Mouse (Mus musculus): ENCODE measurements around the gene Zfp981. TPM values are rescaled to one million over a fixed set of nuclear protein-coding genes. Genes with fewer than 3 reads are reported as not detected.
"Not testable (repeated sequence)": the region's sequence is repeated elsewhere in the genome, so short reads cannot be mapped to it uniquely, and the experiment has no call there.

Zfp981 gene
- 0.10 and 0.11 TPM in 2 replicates for polyA plus RNA-seq (2015; fragmentation: Nextera tagmentation; extraction: Ambion mirVana)

DNA sequence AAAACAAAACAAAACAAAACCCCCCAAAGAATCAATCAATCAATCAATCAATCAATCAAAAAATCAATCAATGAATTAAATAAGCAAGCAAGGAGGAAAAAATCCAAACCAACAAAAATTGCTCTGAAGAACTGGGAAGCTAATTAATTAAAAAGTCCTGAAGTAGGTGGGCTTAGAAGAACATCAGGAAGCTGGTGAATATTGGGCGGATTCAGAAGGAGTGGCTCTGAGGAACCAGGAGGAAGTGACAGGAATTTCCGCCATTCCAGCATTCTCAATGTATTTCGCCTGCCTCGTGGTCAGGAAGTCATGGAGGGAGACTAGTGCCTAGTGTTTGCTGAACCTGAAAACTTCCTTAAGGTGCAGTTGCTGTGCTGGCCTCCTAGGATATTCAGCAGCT, at the start of gene Zfp981:
TSS of gene Zfp981 (plus strand) at position 301 of the 400 bp plus-strand sequence.
- not testable (repeated sequence) for H3K9ac ChIP-seq; H3K36me3 ChIP-seq (ENCODE audit: poor library complexity, severe bottlenecking); H3K4me3 ChIP-seq; H3K27me3 ChIP-seq; H3K27ac ChIP-seq; H3K4me1 ChIP-seq; ATAC-seq; H3K4me2 ChIP-seq
- WGBS, result 89% methylated on average over 4 of the region's 4 CpGs
- H3K9me3 ChIP-seq (replicated peaks), result peaks cover 34% of the 10 kb centered on the region

DNA sequence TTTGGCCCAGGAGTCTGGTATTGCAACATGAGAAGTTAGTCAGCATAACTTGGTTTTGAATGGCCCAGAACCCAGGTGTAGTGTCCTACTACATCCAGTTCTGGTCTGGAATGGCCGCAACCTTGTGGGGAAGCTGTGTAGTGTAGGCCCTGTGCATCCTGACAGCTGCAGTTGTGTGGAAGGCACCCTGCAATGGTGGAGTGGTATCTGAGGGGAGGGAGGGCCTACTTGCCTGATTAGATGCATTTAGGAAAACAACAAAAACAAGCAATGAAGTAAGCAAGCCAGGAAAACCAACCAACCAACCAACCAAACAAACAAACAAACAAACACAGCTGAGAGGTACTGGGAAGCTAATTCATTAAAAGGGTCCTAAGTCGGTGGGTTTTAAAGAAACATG, 49.3 kb upstream of the Zfp981 start:
- H3K4me3 ChIP-seq; H3K27me3 ChIP-seq; ATAC-seq; H3K27ac ChIP-seq; H3K9ac ChIP-seq; H3K4me2 ChIP-seq; H3K36me3 ChIP-seq (ENCODE audit: poor library complexity, severe bottlenecking); H3K4me1 ChIP-seq: not testable (repeated sequence)
- WGBS, result 87% methylated on average over 2 of the region's 2 CpGs
- peaks cover 70% of the 10 kb centered on the region for H3K9me3 ChIP-seq (replicated peaks)

DNA sequence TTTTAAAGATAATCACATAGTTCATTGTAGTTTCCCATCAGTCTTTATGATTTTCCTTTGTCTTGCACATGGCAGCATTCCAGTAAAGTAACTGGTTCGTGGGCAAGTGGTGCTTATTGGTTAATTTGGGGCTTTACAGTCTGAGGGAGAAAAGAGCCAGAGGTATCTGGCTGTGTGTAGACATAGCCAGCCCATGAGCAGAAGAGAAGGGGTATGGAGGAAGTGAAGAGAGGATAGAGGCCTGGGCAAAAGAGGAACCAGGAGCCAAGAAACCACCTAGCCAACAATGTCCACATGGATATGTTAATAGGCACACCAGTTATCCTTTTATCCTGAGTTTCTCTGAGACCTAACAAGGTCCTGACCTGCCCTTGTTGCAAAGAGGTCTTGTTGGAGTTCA, 47.7 kb upstream of the Zfp981 start:
- not testable (repeated sequence) for H3K9ac ChIP-seq; H3K4me2 ChIP-seq; H3K4me3 ChIP-seq; H3K27me3 ChIP-seq; H3K4me1 ChIP-seq; ATAC-seq; H3K36me3 ChIP-seq (ENCODE audit: poor library complexity, severe bottlenecking); H3K27ac ChIP-seq
- WGBS, result 62% methylated on average over 1 of the region's 1 CpGs
- peaks cover 67% of the 10 kb centered on the region for H3K9me3 ChIP-seq (replicated peaks)

DNA sequence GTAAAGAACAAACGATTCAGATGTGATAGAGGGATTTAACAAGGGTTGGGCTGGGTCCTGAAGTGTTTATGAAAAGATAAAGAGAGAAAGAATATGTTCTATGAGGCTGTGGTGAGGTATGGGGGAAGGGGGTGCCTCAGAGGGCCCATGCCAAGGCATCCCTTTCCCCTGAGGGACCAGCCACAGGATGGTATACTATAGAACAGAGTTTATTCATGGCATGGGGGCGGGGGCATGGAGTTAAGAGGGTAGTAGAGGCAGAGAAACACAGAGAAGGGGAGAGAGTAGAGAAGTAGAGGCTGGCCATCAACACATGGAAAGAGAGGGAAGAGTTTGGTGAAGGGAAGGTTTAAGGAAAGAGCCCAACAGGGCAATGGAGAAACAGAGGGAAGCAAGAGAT, 46.9 kb upstream of the Zfp981 start:
- WGBS, result 43% methylated on average over 2 of the region's 2 CpGs
- Histone ChIP-seq H3K9ac (no peak overlapping the region), H3K27me3 (no peaks in the 10 kb centered on the region), H3K27ac (no peak overlapping the region), H3K4me2 (no peak overlapping the region), H3K36me3 (ENCODE audit: poor library complexity, severe bottlenecking) (peaks cover 5% of the 10 kb centered on the region; the same call in 1 of the 2 replicates), H3K9me3 (replicated peaks) (peaks cover 67% of the 10 kb centered on the region), H3K4me3 (no peak overlapping the region), H3K4me1 (no peaks in the 10 kb centered on the region)
- peak; percentile 13 for ATAC-seq

DNA sequence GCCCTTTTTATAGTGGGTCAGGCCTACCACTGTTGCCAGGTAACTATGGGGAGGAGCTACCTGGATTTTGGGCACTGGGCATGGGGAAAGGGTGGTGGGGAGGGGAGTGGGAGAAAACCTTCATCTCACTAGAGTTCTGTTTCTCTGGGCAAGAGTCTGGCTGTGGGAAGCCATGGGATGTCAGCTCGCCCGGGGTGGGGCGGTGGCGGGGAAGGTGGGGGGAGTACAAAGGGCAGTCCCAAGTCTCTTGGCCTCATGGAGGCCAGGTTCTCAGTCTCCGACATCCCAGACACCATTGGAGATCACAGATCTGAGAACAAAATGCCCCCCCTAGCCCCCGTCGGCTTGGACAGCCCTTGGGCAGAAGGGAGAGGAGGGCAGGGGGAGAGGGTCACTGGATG, 46.5 kb upstream of the Zfp981 start:
- Histone ChIP-seq H3K9ac (no peak overlapping the region), H3K4me1 (no peaks in the 10 kb centered on the region), H3K4me2 (no peak overlapping the region), H3K9me3 (replicated peaks) (peaks cover 64% of the 10 kb centered on the region), H3K27ac (no peak overlapping the region), H3K27me3 (no peaks in the 10 kb centered on the region), H3K4me3 (no peak overlapping the region), H3K36me3 (ENCODE audit: poor library complexity, severe bottlenecking) (peaks cover 5% of the 10 kb centered on the region; the same call in 1 of the 2 replicates)
- ATAC-seq, result peak; percentile 54
- 93% methylated on average over 7 of the region's 7 CpGs for WGBS

DNA sequence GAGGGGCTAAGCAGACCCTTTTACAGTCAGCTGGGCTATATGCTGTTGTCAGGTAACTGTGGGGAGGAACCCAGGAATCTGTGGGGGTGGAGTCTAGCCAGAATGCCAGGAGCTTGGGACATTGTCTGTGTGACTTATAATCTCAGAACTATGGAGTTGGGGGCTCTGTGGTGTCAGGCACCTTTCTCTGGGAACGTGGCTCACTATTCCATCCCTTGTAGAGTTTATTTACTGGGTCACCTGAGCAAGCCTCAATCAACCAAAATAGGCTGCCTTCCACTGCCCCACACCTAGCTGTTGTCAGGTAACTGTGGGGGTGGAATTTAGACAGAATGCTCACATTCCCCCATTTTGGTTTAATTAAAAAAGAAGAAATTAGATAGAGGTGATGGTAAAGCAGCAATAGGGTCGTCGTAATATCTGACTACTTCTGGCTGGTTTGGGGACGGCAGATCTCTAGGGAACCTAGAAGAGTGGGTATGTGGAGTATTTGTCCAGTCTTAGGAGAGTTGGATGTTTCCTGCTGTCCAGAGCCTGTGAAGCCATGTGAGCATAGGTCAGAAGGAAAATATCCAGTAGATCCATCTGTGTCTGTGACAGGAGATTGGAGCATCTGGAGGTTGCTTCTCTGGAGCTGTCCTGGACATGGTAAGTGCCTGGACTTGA, 45.6 kb upstream of the Zfp981 start:
- peaks cover 67% of the 10 kb centered on the region for H3K9me3 ChIP-seq (replicated peaks)
- no peaks in the 10 kb centered on the region for H3K27me3 ChIP-seq
- H3K9ac ChIP-seq, result no peak overlapping the region
- H3K4me3 ChIP-seq, result no peak overlapping the region
- ATAC-seq, result no peak
- H3K27ac ChIP-seq, result no peak overlapping the region
- H3K36me3 ChIP-seq (ENCODE audit: poor library complexity, severe bottlenecking), result peaks cover 5% of the 10 kb centered on the region; the same call in 1 of the 2 replicates
- H3K4me1 ChIP-seq, result no peaks in the 10 kb centered on the region
- H3K4me2 ChIP-seq, result no peak overlapping the region
- WGBS, result 70% methylated on average over 4 of the region's 4 CpGs

DNA sequence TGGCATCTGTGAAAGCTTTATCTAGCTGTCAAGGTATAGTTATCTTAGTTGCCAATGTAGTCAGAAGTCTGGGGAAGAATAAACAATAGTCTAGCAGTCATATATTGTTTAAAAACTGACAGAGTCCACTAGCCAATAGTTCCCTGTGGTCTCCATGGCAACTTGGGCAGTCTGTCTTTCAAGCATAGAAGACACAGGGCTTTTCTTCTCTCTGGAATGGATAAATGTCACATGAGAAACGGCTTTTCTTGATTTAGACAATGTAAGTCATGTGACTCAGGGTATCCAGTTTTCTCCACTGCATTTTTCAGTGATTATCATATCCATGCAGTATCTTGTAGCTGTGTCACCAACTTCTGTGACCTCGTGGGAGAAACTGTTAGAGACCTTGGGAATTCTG, 44.7 kb upstream of the Zfp981 start:
- Histone ChIP-seq H3K36me3 (ENCODE audit: poor library complexity, severe bottlenecking) (peaks cover 5% of the 10 kb centered on the region; the same call in 1 of the 2 replicates), H3K4me1 (no peaks in the 10 kb centered on the region), H3K27me3 (no peaks in the 10 kb centered on the region), H3K4me2 (no peak overlapping the region), H3K9me3 (replicated peaks) (peaks cover 67% of the 10 kb centered on the region), H3K4me3 (no peak overlapping the region), H3K27ac (no peak overlapping the region), H3K9ac (no peak overlapping the region)
- WGBS, result 60% methylated on average over 2 of the region's 2 CpGs
- ATAC-seq, result 0 out of 2 replicates have a peak, but pooled peaks have one; percentile 12

DNA sequence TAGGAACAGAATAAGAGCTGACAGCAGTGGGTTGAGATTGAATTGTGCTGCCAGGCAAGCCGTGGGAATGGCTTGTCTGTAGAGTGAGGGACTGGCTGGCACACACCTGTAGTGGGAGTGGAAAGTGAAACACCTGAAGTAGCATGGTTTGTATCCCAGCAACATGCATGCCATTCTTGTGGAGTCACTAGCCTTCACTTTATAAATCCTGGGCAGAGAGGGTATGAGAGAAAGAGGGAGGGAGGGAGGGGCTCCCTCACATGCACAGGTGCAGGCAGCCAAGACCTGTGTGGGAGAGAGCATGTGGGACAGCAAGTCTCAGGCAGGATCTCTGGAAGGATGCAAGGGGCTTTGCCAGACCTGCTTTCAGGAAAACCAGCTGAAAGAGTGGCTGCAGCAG, 44.1 kb upstream of the Zfp981 start:
- Histone ChIP-seq H3K9me3 (replicated peaks) (peaks cover 64% of the 10 kb centered on the region), H3K4me2 (no peak overlapping the region)

DNA sequence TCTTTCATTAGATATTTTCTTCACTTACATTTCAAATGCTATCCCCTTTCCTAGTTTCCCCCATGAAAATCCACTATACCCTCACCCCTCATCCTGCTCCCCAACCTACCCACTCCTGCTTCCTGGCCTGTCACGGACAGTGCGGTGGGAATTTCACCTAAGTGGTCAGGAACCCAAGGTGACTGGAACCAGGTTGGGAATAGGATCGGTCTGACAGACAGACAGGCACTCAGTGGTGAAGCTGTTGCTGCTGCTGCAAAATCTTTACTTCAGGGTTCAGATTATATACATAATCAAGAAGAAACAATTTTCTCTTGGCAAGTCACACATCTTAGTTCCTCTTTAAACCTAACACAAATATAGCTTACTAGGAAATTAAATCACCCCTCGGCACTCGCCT, 42.0 kb upstream of the Zfp981 start:
- not testable (repeated sequence) for H3K4me2 ChIP-seq; H3K9ac ChIP-seq; H3K4me1 ChIP-seq; H3K27ac ChIP-seq; H3K4me3 ChIP-seq; H3K27me3 ChIP-seq; H3K36me3 ChIP-seq (ENCODE audit: poor library complexity, severe bottlenecking); ATAC-seq
- WGBS, result 77% methylated on average over 5 of the region's 5 CpGs
- peaks cover 51% of the 10 kb centered on the region for H3K9me3 ChIP-seq (replicated peaks)

More for the DNA sequence above, 44.1 kb upstream of the Zfp981 start:
- H3K36me3 ChIP-seq (ENCODE audit: poor library complexity, severe bottlenecking), result peaks cover 5% of the 10 kb centered on the region; the same call in 1 of the 2 replicates
- H3K4me3 ChIP-seq, result no peak overlapping the region
- ATAC-seq, result no peak
- 64% methylated on average over 1 of the region's 1 CpGs for WGBS
- H3K9ac ChIP-seq, result no peak overlapping the region
- H3K27me3 ChIP-seq, result no peaks in the 10 kb centered on the region
- no peak overlapping the region for H3K27ac ChIP-seq
- no peaks in the 10 kb centered on the region for H3K4me1 ChIP-seq

DNA sequence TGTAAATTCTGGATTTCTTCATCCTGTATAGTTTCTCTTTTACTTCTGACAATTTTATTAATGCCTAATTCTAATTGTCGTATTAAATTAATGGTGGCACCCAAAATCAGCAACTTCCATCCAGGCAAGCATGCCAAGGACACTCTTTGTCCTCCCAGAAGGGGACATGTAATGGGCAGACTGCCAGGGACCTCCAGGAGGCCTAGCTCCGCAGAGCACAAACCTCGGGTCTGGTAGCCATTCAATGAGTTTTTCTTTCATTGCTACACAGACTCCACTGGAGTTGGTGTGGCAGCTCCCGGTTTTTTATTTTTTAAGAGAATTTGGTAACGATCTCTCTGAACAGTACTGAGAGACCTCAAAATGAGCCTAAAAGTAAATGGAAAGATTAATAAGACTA, 41.1 kb upstream of the Zfp981 start:
- not testable (repeated sequence) for H3K4me1 ChIP-seq; H3K27me3 ChIP-seq; H3K27ac ChIP-seq; H3K9ac ChIP-seq; H3K36me3 ChIP-seq (ENCODE audit: poor library complexity, severe bottlenecking); H3K4me2 ChIP-seq; H3K4me3 ChIP-seq; ATAC-seq
- WGBS, result 79% methylated on average over 5 of the region's 5 CpGs
- peaks cover 47% of the 10 kb centered on the region for H3K9me3 ChIP-seq (replicated peaks)

DNA sequence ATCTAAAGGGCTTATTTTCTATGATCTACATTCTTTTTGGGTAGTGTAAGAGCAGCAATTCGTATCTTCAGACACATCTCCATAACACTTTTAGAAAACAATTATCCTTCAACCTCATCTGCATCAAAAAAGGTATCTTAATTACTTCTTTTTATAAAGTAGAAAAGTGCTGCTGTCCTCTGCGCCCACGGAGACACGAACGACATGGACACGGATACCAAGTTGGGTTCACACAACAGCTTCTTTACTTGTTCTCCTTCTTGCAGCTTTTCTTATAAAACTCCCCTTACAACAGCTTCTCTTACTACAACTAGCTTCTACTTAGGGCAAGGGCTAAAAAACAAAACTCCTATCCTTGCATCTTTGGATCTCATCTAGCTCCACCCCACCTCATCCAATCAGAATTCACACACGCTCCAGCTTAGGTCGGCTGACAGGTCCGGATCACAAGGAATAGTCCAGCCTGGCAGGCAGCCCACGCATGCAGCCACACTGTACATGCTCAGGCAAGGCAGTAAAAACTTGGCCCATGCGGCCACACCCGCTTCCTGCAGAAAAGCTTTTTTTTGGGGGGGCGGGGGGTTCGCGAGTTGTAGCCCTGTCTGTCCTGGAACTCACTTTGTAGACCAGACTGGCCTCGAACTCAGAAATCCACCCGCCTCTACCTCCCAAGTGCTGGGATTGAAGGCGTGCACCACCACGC, 38.0 kb upstream of the Zfp981 start:
- H3K9me3 ChIP-seq (replicated peaks), result peaks cover 19% of the 10 kb centered on the region
- not testable (repeated sequence) for H3K36me3 ChIP-seq (ENCODE audit: poor library complexity, severe bottlenecking); ATAC-seq; H3K4me3 ChIP-seq; H3K4me2 ChIP-seq; H3K27me3 ChIP-seq; H3K4me1 ChIP-seq; H3K27ac ChIP-seq; H3K9ac ChIP-seq
- WGBS, result 86% methylated on average over 17 of the region's 19 CpGs

DNA sequence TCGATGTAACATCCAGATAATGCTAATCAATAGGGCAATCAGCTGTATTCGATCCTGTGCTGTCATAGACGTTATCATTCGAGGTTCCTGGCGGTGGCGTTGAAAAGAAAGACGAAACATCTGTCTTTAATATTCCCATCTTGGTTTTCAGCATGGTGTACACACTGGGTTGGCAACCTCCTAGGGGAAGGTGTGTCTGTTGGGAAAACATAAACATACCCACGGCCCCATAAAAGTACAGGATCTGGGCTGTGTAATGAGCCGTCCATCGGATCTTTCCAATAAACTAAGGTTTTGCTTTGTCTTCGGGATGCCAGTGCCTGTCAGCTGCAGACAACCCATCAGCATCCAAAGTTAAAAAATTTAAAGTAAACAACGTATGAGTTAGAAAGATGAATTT, 31.8 kb upstream of the Zfp981 start:
- 92% methylated on average over 10 of the region's 12 CpGs for WGBS
- H3K4me3 ChIP-seq; H3K27ac ChIP-seq; H3K27me3 ChIP-seq; H3K4me2 ChIP-seq; H3K36me3 ChIP-seq (ENCODE audit: poor library complexity, severe bottlenecking); H3K4me1 ChIP-seq; H3K9ac ChIP-seq; ATAC-seq: not testable (repeated sequence)
- H3K9me3 ChIP-seq (replicated peaks), result peaks cover 17% of the 10 kb centered on the region
